Mouse (Mus musculus) megakaryocyte, embryonic 14.5 days (primary cell): ENCODE data around the gene Cldn16.

Experiments used
- FLI1 ChIP-seq: IDR thresholded peaks from 2 replicates; pipeline ENCODE4 v1.6.1; 2012; ENCODE audit warnings: low read length, inconsistent platforms, mixed read lengths
- GATA1 ChIP-seq: IDR thresholded peaks from 3 replicates; pipeline ENCODE4 v1.6.1; 2012; ENCODE audit warnings: mixed read lengths, low read length, inconsistent platforms, borderline replicate concordance

- TF ChIP-seq GATA1 (no peak), FLI1 (no peak)
These were observed 22.9 kb upstream of the Cldn16 start for GRCm38 (mm10) chr16:26440031-26440430.
